Mouse (Mus musculus): Measurements from ENCODE around the gene Actl10. TPM values are rescaled to one million over a fixed set of nuclear protein-coding genes. Genes with fewer than 3 reads are reported as not detected.

The Actl10 gene
- polyA plus RNA-seq, 1 experiment from 2014 or later, result 0.47 TPM

DNA sequence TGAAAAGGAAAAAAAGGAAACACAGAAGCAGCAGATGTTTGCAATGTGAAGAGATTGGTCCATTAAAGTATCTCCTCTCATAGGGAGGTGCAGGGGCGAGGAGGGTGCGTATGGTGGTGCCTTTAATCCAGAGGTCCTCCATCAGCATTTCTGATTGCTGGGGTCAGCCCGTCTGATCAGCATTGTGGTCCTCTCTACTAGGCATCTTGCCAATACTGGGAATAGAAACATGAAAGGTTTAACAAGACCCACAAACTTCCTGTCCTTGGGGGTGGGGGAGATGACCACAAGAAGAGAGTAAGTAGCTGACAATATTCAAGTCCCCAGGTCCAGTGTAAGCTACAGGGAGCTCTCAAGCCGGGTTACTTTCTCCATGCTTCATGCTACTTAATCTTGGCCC is 19.1 kb downstream of the Actl10 start:
- no peak overlapping the region for H3K27ac ChIP-seq
- no peak overlapping the region for H3K9ac ChIP-seq
- no peaks in the 10 kb centered on the region for H3K36me3 ChIP-seq
- H3K9me3 ChIP-seq, result no peaks in the 10 kb centered on the region
- ATAC-seq (ENCODE audit: low FRiP score, low read depth), result no peak
- H3K4me3 ChIP-seq, result peak overlapping the region; percentile 79
- no peaks in the 10 kb centered on the region for H3K27me3 ChIP-seq
- peaks cover 58% of the 10 kb centered on the region for H3K4me1 ChIP-seq
- peak overlapping the region; percentile 87 for H3K4me2 ChIP-seq (replicated peaks)
- WGBS, result 63% methylated on average over 4 of the region's 4 CpGs

DNA sequence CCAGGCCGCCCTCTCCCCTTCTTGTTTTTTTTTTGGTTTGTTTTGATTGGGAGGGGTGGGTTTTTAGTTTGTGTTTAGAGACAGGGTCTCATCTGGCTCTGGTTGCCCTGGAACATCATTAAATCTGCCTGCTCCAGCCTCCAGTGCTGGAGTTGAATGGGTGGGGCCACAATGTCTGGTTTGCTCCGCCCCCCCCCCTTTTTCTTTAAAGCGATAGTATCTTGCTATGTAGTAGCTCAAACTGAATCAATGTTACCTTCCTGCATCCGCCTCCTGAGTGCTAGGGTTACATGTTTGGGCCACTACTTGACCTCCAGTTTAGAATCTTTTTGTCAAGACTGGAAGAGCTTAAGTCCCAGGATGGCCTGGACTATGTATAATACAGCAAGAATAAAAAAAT is 19.7 kb downstream of the Actl10 start:
- ATAC-seq (ENCODE audit: low FRiP score, low read depth), result no peak
- WGBS, result 81% methylated on average over 4 of the region's 4 CpGs
- Histone ChIP-seq H3K9me3 (no peaks in the 10 kb centered on the region), H3K4me1 (peaks cover 52% of the 10 kb centered on the region), H3K27me3 (no peaks in the 10 kb centered on the region), H3K27ac (no peak overlapping the region), H3K4me3 (no peak overlapping the region), H3K4me2 (replicated peaks) (no peak overlapping the region), H3K36me3 (no peaks in the 10 kb centered on the region), H3K9ac (no peak overlapping the region)

DNA sequence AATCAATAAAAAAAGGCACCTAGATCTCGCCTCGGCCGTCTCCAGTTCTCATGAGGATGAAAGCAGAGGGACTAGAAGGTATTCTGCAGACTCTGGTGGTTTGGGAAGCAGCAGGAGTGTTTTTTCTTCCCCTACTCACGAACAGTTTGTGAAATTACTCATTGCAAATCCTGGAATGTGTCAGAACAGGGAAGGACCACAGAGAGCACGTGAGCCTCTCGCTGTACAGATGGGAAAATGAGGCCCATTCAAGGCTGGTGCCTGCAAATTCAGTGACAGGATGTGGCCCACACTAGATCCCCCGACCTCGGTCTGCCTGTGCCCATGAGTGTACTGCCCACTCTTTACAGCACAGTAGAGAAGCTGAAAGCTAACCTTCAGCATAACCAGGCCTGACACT is 20.4 kb downstream of the Actl10 start:
- peak overlapping the region; percentile 40; the same call in 1 of the 2 replicates for H3K27ac ChIP-seq

DNA sequence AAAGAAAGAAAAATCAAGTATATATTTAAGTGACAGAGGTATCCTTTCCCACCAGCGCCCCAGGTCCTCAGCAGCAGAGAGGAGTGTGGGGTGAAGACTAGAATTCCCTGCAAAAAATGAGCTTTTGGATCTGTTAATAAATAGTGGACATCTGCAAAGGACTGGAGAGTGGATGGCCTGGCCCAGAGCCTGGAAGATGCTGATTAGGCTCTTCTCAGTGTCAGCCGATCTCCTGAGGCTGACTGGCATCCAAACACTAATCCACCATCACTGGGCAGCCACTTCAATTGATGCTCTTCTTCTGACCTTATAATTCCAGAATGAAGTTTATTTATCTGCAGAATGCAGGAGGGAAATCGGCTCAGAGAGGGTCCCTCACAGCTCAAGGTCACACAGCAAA is 21.4 kb downstream of the Actl10 start:
- no peaks in the 10 kb centered on the region for H3K36me3 ChIP-seq
- peaks cover 41% of the 10 kb centered on the region for H3K4me1 ChIP-seq
- no peak overlapping the region for H3K4me2 ChIP-seq (replicated peaks)
- no peak overlapping the region for H3K27ac ChIP-seq
- H3K4me3 ChIP-seq, result no peak overlapping the region
- whole genome bisulfite sequencing, result 87% methylated on average over 3 of the region's 3 CpGs
- no peak for ATAC-seq (ENCODE audit: low FRiP score, low read depth)
- no peak overlapping the region for H3K9ac ChIP-seq
- H3K9me3 ChIP-seq, result no peaks in the 10 kb centered on the region
- no peaks in the 10 kb centered on the region for H3K27me3 ChIP-seq

More for the DNA sequence above, 20.4 kb downstream of the Actl10 start:
- 60% methylated on average over 8 of the region's 8 CpGs for WGBS
- H3K4me1 ChIP-seq, result peaks cover 48% of the 10 kb centered on the region
- H3K4me2 ChIP-seq (replicated peaks), result no peak overlapping the region
- no peak overlapping the region for H3K4me3 ChIP-seq
- H3K9ac ChIP-seq, result peak overlapping the region; percentile 35; the same call in 1 of the 2 replicates
- H3K36me3 ChIP-seq, result no peaks in the 10 kb centered on the region
- no peaks in the 10 kb centered on the region for H3K9me3 ChIP-seq
- ATAC-seq (ENCODE audit: low FRiP score, low read depth), result no peak
- H3K27me3 ChIP-seq, result no peaks in the 10 kb centered on the region

DNA sequence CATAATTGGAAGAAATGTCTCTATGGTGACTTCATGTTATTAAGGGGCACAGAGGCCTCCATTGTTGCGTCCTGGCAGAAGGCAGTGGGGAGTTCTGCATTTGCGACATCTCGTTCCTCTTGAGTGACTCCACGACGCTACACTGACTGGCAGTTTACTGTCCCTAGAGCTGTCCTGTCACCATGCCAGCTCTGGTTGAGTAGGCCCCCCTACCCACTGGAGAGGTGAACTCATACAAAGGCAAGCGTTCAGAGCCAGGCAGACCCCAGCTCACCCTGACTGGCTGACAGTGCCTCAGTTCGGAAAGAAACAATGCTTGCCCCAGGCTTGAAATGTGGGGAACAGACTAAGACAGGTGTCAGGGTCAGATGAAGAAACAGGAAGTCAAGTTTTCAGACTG is 22.7 kb downstream of the Actl10 start:
- ATAC-seq (ENCODE audit: low FRiP score, low read depth), result no peak
- Histone ChIP-seq H3K27ac (no peak overlapping the region), H3K36me3 (no peaks in the 10 kb centered on the region), H3K4me1 (peaks cover 29% of the 10 kb centered on the region), H3K27me3 (no peaks in the 10 kb centered on the region), H3K9me3 (no peaks in the 10 kb centered on the region), H3K4me2 (replicated peaks) (no peak overlapping the region), H3K9ac (no peak overlapping the region), H3K4me3 (no peak overlapping the region)
- 78% methylated on average over 7 of the region's 7 CpGs for WGBS

DNA sequence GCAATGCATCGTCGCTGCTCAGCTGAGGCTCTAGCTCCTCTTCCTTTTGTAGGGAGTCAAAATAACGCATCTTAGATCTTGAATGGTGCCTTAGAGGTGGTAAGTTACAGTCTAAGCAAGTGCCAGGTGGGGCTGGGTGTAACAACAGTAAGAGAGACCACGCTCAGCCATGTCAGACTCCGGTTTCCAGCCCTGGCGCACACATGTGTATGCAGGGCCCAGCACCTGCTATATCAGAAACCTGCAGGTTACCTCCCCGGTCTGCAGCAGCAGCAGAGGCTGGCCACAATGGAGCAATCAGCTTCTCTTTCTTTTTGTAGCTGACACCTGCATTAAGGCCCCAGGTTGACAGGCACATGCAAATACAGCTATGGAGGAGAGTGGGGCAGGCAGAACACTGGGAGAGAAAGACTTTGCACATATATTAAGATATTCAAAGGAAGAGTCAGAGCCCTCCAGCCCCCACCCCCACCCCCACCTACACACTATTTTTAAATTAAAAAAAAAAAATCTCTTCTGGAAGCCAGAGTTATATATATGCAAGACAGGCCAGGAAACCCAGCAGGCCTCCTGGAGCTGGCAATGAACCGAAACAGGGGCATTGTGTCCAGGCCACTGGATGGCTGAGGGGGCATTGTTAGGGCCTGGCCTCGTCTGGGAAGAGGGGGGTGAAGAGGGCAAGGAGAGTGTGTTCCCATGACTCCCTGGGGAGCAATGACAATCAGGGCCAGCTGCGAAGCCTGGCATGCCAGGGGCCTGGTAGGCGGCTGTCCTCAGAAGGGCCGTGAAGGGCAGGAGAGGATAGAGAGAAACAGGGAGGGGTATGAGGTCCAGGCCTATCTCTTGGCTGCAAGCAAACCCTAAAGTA is 25.5 kb downstream of the Actl10 start:
- H3K4me2 ChIP-seq (replicated peaks), result no peak overlapping the region
- H3K27me3 ChIP-seq, result no peaks in the 10 kb centered on the region
- no peak for ATAC-seq (ENCODE audit: low FRiP score, low read depth)
- 53% methylated on average over 12 of the region's 12 CpGs for WGBS
- H3K4me1 ChIP-seq, result peaks cover 11% of the 10 kb centered on the region
- H3K4me3 ChIP-seq, result no peak overlapping the region
- H3K9me3 ChIP-seq, result no peaks in the 10 kb centered on the region
- no peaks in the 10 kb centered on the region for H3K36me3 ChIP-seq
- no peak overlapping the region for H3K9ac ChIP-seq
- no peak overlapping the region for H3K27ac ChIP-seq

DNA sequence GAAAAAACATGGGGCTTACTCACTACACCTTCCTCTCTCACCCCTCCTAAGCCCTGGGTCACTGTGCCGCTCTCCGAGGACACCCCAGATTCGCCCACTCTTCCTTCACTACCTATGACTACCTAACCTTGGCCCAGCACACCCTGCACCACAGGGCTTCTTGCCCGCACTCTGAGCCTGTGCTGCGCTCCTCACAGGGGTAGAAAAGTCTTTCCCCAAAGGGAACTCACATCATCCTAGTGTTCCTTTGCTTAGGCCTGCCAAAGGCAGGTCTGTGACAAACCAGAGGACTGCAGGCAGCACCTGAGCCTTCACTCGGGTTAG is 26.1 kb downstream of the Actl10 start:
- Histone ChIP-seq H3K27ac (no peak overlapping the region), H3K4me2 (replicated peaks) (no peak overlapping the region), H3K9ac (no peak overlapping the region), H3K9me3 (no peaks in the 10 kb centered on the region), H3K27me3 (no peaks in the 10 kb centered on the region), H3K4me1 (0 out of 2 replicates have a peak, but pooled peaks cover 6% of the 10 kb centered on the region), H3K4me3 (no peak overlapping the region), H3K36me3 (no peaks in the 10 kb centered on the region)
- 82% methylated on average over 6 of the region's 6 CpGs for WGBS
- no peak for ATAC-seq (ENCODE audit: low FRiP score, low read depth)

DNA sequence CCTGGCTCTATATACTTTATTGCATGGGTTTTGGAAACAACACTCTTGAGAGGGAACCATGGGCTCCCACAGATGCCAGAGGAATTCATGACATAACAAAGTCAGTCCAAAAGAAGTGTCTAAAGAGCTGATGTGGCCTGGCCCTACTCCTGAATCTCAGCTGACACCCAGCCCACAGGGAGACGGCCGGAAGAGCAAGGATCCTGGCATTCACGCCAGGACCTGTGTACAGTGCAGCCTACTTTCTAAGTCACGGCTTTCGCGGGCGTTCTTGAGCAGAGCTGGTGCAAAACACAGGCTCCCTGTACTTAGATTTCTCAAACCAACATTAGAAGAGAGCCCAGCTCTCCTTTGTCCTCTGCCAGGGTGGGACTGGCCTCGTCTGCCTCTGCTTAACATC is 29.0 kb downstream of the Actl10 start:
- no peak overlapping the region for H3K4me3 ChIP-seq
- no peak for ATAC-seq (ENCODE audit: low FRiP score, low read depth)
- no peak overlapping the region for H3K9ac ChIP-seq
- peaks cover 20% of the 10 kb centered on the region; the same call in 1 of the 2 replicates for H3K4me1 ChIP-seq
- WGBS, result 79% methylated on average over 8 of the region's 8 CpGs
- H3K36me3 ChIP-seq, result no peaks in the 10 kb centered on the region
- H3K4me2 ChIP-seq (replicated peaks), result no peak overlapping the region
- H3K27me3 ChIP-seq, result no peaks in the 10 kb centered on the region
- H3K27ac ChIP-seq, result no peak overlapping the region
- H3K9me3 ChIP-seq, result no peaks in the 10 kb centered on the region

DNA sequence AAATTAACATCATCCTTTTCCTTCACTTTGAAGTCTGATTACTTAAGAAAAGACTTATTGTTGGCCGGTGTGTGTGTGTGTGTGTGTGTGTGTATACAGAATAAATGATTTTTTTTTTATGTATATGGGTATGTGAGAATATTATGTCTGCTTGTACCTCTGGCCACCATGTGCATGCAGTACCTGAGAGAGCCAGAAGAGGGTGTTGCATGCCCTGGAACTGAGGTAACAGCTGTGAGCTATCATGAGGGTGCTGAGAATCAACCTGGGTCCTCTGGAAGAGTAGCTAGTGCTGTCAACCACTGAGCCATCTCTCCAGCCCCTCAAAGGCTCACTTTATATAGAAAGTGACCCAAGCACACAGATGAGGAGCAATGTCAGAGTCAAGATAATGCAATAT is 29.8 kb downstream of the Actl10 start:
- Histone ChIP-seq H3K9me3 (no peaks in the 10 kb centered on the region), H3K4me3 (no peak overlapping the region), H3K9ac (no peak overlapping the region), H3K36me3 (peaks cover 1% of the 10 kb centered on the region), H3K4me2 (replicated peaks) (no peak overlapping the region), H3K4me1 (peaks cover 22% of the 10 kb centered on the region; the same call in 1 of the 2 replicates), H3K27me3 (no peaks in the 10 kb centered on the region), H3K27ac (no peak overlapping the region)
- 86% methylated on average over 1 of the region's 1 CpGs for WGBS
- no peak for ATAC-seq (ENCODE audit: low FRiP score, low read depth)

DNA sequence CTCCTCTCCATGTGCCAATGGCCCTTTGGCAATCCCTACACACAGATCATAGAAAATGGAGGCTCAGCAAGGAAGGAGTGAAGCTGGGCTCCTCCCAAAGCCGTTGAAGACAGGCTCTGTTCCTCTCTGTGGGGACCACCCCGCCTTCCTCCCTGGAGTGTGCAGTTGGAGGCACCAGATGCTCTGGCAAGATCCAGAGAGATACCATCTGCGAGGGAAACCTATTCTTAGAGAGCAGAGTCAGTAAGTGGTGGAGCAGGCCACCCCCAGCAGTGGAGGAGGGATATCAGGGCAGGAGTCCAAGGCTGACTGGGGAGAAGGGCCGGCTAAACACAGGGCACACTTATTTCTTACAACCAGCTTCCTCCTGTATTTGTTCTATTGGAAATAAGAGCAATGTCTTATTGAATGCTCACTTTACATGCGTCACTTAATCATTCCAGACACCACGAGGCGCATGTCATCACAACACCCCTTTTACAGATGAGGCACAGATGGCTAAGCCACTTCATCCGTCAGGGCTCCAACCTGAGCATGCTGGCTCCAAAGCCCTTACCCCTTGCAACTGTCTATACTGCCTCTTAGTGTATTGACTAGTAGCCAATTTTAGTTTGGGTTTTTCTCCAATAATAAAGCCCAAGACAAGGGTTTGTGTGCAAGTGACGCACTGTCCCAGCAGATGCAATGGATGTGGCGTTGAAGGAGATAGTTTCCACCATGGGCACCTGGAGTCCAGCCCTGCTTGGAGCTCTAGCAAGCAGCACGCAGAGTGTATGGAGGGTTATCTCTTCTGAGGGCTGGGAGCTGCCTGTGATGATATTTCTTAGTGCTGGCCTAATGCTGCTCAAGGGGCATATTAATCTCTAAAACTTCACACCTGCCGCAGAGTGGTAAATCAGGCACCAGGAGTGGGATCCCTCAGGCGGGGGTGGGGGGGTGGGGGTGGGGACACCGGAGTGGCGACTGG is 32.6 kb downstream of the Actl10 start:
- Histone ChIP-seq H3K4me1 (peaks cover 16% of the 10 kb centered on the region; the same call in 1 of the 2 replicates), H3K9me3 (no peaks in the 10 kb centered on the region), H3K9ac (no peak overlapping the region), H3K36me3 (peaks cover 14% of the 10 kb centered on the region), H3K4me2 (replicated peaks) (no peak overlapping the region), H3K27me3 (no peaks in the 10 kb centered on the region), H3K27ac (no peak overlapping the region), H3K4me3 (no peak overlapping the region)
- peak; percentile 60 for ATAC-seq (ENCODE audit: low FRiP score, low read depth)
- WGBS, result 60% methylated on average over 15 of the region's 15 CpGs

DNA sequence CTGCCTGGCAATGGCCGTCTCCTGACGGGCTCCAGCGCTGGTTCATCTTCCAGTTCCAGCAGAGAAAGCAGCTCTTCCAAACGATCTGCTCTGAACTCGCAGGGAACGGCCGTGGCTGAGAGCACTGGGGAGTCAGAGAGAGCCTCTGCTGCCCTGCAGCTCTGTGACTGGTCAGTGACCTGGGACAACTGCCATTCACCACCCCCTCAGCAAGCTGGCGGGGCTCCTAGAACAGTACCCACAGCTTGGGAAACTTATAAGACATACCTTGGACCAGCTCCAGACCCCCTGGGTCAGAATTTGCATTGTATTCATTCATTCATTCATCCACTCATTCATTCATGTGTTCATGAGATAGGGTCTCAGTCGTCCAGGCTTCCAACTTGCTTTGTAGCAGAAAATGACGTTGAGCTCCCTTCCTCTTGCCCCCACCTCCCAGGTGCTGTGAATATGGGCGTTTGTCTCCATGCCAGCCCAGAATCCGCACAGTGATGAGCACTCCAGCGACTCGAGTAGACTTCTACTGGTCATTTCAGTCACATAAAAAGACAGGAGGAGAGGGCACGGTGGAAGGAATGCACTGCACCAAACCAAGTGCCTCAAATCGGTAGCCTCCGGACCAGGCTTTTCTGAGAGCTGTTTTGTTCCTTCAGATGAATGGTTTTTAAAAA is 33.5 kb downstream of the Actl10 start:
- 63% methylated on average over 17 of the region's 17 CpGs for WGBS
- H3K4me2 ChIP-seq (replicated peaks), result no peak overlapping the region
- no peak for ATAC-seq (ENCODE audit: low FRiP score, low read depth)
- H3K4me1 ChIP-seq, result peaks cover 16% of the 10 kb centered on the region; the same call in 1 of the 2 replicates
- H3K9ac ChIP-seq, result no peak overlapping the region
- H3K4me3 ChIP-seq, result no peak overlapping the region
- H3K27ac ChIP-seq, result no peak overlapping the region
- no peaks in the 10 kb centered on the region for H3K9me3 ChIP-seq
- no peaks in the 10 kb centered on the region for H3K27me3 ChIP-seq
- peaks cover 14% of the 10 kb centered on the region for H3K36me3 ChIP-seq

DNA sequence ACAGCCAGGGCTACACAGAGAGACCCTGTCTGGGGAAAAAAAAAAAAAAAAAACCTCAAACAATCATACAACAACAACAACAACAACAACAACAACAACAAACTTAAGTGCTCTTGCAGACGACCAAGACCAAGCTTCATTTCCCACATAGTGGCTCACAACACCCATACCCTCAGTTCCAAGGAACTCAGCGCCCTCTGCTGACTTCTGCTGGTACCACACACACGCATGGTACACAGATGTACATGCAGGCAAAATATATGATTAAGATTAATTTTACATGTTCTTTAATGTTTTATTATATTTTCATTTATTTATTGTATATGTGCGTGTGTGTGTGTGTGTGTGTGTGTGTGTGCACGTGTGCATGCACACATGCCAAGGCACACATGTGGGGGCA is 34.8 kb downstream of the Actl10 start:
- Histone ChIP-seq H3K4me1 (peaks cover 16% of the 10 kb centered on the region; the same call in 1 of the 2 replicates), H3K4me3 (no peak overlapping the region), H3K4me2 (replicated peaks) (no peak overlapping the region), H3K9ac (no peak overlapping the region), H3K36me3 (peaks cover 14% of the 10 kb centered on the region), H3K27me3 (no peaks in the 10 kb centered on the region), H3K9me3 (no peaks in the 10 kb centered on the region), H3K27ac (no peak overlapping the region)
- ATAC-seq (ENCODE audit: low FRiP score, low read depth), result no peak
- 67% methylated on average over 5 of the region's 5 CpGs for WGBS

Measured in limb, embryonic 13.5 days (tissue).